Mouse (Mus musculus): ENCODE measurements around the gene Sntg2. TPM values are rescaled to one million over a fixed set of nuclear protein-coding genes. Genes with fewer than 3 reads are reported as not detected.

Gene Sntg2
- polyA plus RNA-seq, 1 experiment from 2014 or later: 20.7 TPM

DNA sequence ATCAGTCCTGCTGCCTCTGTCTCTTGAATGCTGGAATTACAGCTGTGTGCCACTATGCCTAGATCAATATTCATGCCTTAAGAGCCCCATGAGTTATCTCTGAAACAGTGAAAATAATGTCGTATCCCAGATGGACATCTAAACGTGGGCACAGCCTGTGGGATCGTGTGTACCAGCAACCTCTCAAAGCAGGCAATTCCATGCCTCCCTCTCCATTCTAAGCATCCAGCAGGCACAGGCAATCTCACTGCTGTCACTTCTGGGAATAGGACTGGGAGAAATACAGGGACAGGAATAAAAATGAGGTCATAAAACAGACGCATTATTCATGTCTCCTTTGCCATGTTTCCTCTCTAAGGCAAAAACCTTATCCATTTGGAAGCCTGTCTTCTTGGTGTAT, 25.9 kb downstream of the Sntg2 start:
- H3K9me3 ChIP-seq (ENCODE audit: control insufficient read depth): no peaks in the 10 kb centered on the region
- H3K4me2 ChIP-seq (replicated peaks; ENCODE audit: low read depth): no peak overlapping the region
- WGBS: 72% methylated on average over 4 of the region's 4 CpGs
- TF ChIP-seq CTCF (IDR thresholded peaks at IDR 0.05; ENCODE audit: low read depth): no peak
- H3K27me3 ChIP-seq (replicated peaks; ENCODE audit: control insufficient read depth, insufficient read depth, low read length): no peaks in the 10 kb centered on the region
- no peak overlapping the region for H3K4me3 ChIP-seq (ENCODE audit: low read depth, low read length)
- no peaks in the 10 kb centered on the region for H3K36me3 ChIP-seq (ENCODE audit: control insufficient read depth, insufficient read depth)
- H3K4me1 ChIP-seq (replicated peaks; ENCODE audit: control insufficient read depth, insufficient read depth, low read length): no peaks in the 10 kb centered on the region
- no peak for ATAC-seq
- no peak overlapping the region for H3K9ac ChIP-seq (ENCODE audit: low read depth, low read length)
- no peak overlapping the region for H3K27ac ChIP-seq (ENCODE audit: low read depth, low read length)

DNA sequence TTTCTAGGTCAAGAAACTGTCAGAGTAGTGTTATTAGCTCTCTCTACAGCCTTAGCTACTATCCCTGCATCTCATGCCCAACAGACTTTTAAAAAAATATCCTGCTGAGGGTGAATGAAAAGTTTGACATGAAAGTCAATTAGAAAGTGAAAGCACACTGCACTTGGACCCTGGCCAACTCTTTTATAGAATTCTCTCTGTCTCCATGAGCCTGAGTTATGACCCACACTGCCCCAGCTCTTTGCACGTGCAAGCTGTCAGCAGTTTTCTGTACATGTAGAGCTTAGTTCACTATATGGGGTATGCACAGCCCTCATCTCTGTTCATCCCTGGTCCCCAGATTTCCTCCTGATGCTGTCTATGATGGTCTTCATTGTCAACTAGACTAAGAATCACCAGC, 28.4 kb downstream of the Sntg2 start:
- Histone ChIP-seq H3K27me3 (replicated peaks; ENCODE audit: control insufficient read depth, insufficient read depth, low read length) (no peaks in the 10 kb centered on the region), H3K27ac (ENCODE audit: low read depth, low read length) (no peak overlapping the region), H3K9me3 (ENCODE audit: control insufficient read depth) (no peaks in the 10 kb centered on the region), H3K4me1 (replicated peaks; ENCODE audit: control insufficient read depth, insufficient read depth, low read length) (no peaks in the 10 kb centered on the region), H3K36me3 (ENCODE audit: control insufficient read depth, insufficient read depth) (no peaks in the 10 kb centered on the region), H3K4me2 (replicated peaks; ENCODE audit: low read depth) (no peak overlapping the region), H3K9ac (ENCODE audit: low read depth, low read length) (no peak overlapping the region), H3K4me3 (ENCODE audit: low read depth, low read length) (no peak overlapping the region)
- ATAC-seq: no peak
- 14% methylated on average over 1 of the region's 1 CpGs for WGBS
- no peak for TF ChIP-seq CTCF (IDR thresholded peaks at IDR 0.05; ENCODE audit: low read depth)

DNA sequence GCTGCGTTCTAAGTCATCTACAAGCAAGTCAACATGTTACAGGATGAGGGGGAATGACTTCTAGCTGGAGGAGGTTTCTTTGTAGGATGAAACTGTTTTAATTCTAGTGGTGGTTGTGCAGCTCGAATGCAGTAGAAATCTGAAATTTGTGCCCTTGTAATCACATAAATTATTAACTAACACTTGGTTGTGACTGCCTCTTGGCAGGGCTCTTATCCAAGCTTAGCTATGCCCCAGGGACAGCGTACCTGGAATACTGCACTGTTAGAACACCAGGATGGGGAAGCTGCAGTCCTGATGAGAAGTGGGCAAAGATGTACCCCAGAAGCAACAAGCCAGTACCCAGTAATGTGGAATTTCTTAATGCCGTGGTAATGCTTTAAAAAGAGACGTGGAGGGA, 36.9 kb downstream of the Sntg2 start:
- Histone ChIP-seq H3K9me3 (ENCODE audit: control insufficient read depth) (no peaks in the 10 kb centered on the region), H3K4me2 (replicated peaks; ENCODE audit: low read depth) (no peak overlapping the region), H3K27ac (ENCODE audit: low read depth, low read length) (no peak overlapping the region), H3K4me1 (replicated peaks; ENCODE audit: control insufficient read depth, insufficient read depth, low read length) (no peaks in the 10 kb centered on the region), H3K36me3 (ENCODE audit: control insufficient read depth, insufficient read depth) (no peaks in the 10 kb centered on the region), H3K27me3 (replicated peaks; ENCODE audit: control insufficient read depth, insufficient read depth, low read length) (no peaks in the 10 kb centered on the region), H3K4me3 (ENCODE audit: low read depth, low read length) (no peak overlapping the region), H3K9ac (ENCODE audit: low read depth, low read length) (no peak overlapping the region)
- 84% methylated on average over 5 of the region's 5 CpGs for WGBS
- TF ChIP-seq CTCF (IDR thresholded peaks at IDR 0.05; ENCODE audit: low read depth): no peak
- no peak for ATAC-seq

DNA sequence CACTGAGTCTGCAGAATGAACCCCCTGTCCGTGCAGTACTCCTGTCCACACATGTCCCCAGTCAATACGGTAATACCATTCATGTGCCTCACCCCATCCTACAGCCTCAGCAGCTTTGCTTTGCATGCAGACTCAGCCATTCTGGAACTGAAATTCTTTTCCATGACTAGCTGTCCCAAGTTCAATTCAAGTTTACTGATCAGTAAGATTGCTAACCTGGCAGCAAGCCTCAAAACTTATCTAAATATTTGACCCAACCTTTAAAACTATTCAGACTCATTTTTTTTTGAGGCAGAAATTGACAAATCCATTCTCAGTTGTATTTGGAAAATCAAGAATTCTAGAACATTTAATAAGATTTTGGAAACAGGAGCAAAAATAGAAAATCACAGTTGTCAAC, 38.7 kb downstream of the Sntg2 start:
- Histone ChIP-seq H3K27ac (ENCODE audit: low read depth, low read length) (no peak overlapping the region), H3K4me1 (replicated peaks; ENCODE audit: control insufficient read depth, insufficient read depth, low read length) (no peaks in the 10 kb centered on the region), H3K4me2 (replicated peaks; ENCODE audit: low read depth) (no peak overlapping the region), H3K36me3 (ENCODE audit: control insufficient read depth, insufficient read depth) (no peaks in the 10 kb centered on the region), H3K9ac (ENCODE audit: low read depth, low read length) (no peak overlapping the region), H3K9me3 (ENCODE audit: control insufficient read depth) (no peaks in the 10 kb centered on the region), H3K27me3 (replicated peaks; ENCODE audit: control insufficient read depth, insufficient read depth, low read length) (no peaks in the 10 kb centered on the region), H3K4me3 (ENCODE audit: low read depth, low read length) (no peak overlapping the region)
- 86% methylated on average over 2 of the region's 2 CpGs for WGBS
- TF ChIP-seq CTCF (IDR thresholded peaks at IDR 0.05; ENCODE audit: low read depth): no peak
- ATAC-seq: no peak

DNA sequence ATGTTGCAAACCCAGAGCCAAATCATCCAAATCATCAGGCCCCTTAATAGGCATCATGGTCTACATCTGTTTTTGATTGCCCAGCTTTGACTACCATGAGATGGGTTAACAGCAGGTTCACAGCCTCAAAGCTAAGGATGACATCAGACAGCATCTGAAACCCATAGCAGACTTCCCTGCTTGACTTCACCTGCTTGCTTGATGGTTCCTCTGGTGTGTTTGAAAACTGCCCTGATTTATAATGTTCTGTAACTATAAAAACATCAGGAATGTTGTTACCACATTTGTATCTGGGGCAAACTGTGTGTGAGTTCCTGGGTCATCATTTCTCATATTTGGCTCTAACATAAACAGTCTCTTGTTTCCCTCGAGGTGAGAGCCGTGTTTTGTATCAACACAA, 55.2 kb downstream of the Sntg2 start:
- WGBS: 48% methylated on average over 2 of the region's 2 CpGs
- Histone ChIP-seq H3K4me2 (replicated peaks; ENCODE audit: low read depth) (no peak overlapping the region), H3K9me3 (ENCODE audit: control insufficient read depth) (no peaks in the 10 kb centered on the region), H3K4me3 (ENCODE audit: low read depth, low read length) (no peak overlapping the region), H3K27ac (ENCODE audit: low read depth, low read length) (no peak overlapping the region), H3K36me3 (ENCODE audit: control insufficient read depth, insufficient read depth) (no peaks in the 10 kb centered on the region), H3K4me1 (replicated peaks; ENCODE audit: control insufficient read depth, insufficient read depth, low read length) (no peaks in the 10 kb centered on the region), H3K9ac (ENCODE audit: low read depth, low read length) (no peak overlapping the region), H3K27me3 (replicated peaks; ENCODE audit: control insufficient read depth, insufficient read depth, low read length) (no peaks in the 10 kb centered on the region)
- no peak for ATAC-seq
- no peak for TF ChIP-seq CTCF (IDR thresholded peaks at IDR 0.05; ENCODE audit: low read depth)

DNA sequence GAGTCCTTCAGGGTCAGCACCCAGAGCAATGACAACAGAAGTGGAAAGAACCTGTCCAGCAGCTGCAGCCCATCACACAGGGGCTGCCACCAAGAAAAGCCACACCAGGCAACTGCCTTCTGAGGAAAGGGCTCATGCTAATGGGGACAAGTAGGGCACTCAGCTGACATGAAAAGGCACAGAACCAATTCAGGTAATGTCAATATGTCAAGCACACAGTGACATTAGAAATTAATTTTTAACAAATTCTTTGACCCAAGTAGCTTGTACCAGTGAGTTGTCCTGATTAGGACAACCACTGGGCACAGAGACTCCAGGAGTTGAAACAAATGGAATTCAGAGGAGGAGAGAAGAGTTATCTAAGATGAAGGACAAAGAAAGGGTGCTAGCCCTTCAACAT, 60.2 kb downstream of the Sntg2 start:
- Histone ChIP-seq H3K4me1 (replicated peaks; ENCODE audit: control insufficient read depth, insufficient read depth, low read length) (no peaks in the 10 kb centered on the region), H3K9ac (ENCODE audit: low read depth, low read length) (no peak overlapping the region), H3K27ac (ENCODE audit: low read depth, low read length) (no peak overlapping the region), H3K4me2 (replicated peaks; ENCODE audit: low read depth) (no peak overlapping the region), H3K36me3 (ENCODE audit: control insufficient read depth, insufficient read depth) (no peaks in the 10 kb centered on the region), H3K9me3 (ENCODE audit: control insufficient read depth) (no peaks in the 10 kb centered on the region), H3K4me3 (ENCODE audit: low read depth, low read length) (no peak overlapping the region), H3K27me3 (replicated peaks; ENCODE audit: control insufficient read depth, insufficient read depth, low read length) (no peaks in the 10 kb centered on the region)
- no peak for TF ChIP-seq CTCF (IDR thresholded peaks at IDR 0.05; ENCODE audit: low read depth)
- ATAC-seq: no peak

DNA sequence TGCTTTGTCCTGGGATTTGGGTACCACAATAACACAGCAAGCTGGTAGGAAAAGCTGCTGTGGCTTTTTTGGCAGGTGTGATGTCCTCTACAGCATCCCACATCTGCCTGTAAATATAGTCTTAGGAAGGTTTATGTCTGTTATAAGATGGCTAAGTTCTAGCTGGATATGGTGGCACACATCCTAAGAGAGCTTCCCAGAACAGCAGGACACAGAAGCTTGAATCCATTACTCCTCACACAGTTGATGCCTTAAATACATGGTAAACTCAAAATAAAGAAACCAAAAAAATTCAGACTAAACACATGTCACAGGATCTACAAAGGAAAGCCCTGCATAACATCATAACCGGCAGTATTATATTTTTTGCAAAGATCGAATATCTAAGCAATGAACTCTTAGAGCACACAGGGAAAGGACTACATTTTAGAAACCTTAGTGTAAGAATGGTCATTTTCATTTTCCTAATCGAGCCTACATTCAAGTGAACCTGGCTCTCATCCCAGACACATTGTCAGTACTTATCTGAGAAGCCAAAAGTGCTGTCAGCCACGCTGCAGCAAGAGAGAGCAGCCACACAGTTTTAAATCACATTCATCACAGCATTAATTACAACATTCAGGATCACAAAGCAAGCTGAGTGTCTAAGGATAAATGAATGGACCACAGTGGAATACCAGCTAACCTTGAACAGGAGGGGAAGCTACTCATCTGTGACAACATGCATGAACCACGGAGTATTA, 64.8 kb downstream of the Sntg2 start:
- H3K36me3 ChIP-seq (ENCODE audit: control insufficient read depth, insufficient read depth): no peaks in the 10 kb centered on the region
- H3K4me1 ChIP-seq (replicated peaks; ENCODE audit: control insufficient read depth, insufficient read depth, low read length): no peaks in the 10 kb centered on the region
- no peaks in the 10 kb centered on the region for H3K9me3 ChIP-seq (ENCODE audit: control insufficient read depth)
- H3K4me2 ChIP-seq (replicated peaks; ENCODE audit: low read depth): no peak overlapping the region
- H3K27me3 ChIP-seq (replicated peaks; ENCODE audit: control insufficient read depth, insufficient read depth, low read length): no peaks in the 10 kb centered on the region
- H3K27ac ChIP-seq (ENCODE audit: low read depth, low read length): no peak overlapping the region
- WGBS: 56% methylated on average over 5 of the region's 5 CpGs
- TF ChIP-seq CTCF (IDR thresholded peaks at IDR 0.05; ENCODE audit: low read depth): no peak
- ATAC-seq: no peak
- H3K9ac ChIP-seq (ENCODE audit: low read depth, low read length): no peak overlapping the region
- no peak overlapping the region for H3K4me3 ChIP-seq (ENCODE audit: low read depth, low read length)

Measured in intestine, postnatal 0 days (tissue).